Mouse (Mus musculus) retina, adult 2 months (tissue): ENCODE measurements around the gene Spata46.

ENCODE experiments used
- DNase-seq: peaks from one replicate; pipeline ENCODE4 v3.0.0-alpha.2; 2012; ENCODE audit warnings: low read depth, low spot score

Gene Spata46

DNA sequence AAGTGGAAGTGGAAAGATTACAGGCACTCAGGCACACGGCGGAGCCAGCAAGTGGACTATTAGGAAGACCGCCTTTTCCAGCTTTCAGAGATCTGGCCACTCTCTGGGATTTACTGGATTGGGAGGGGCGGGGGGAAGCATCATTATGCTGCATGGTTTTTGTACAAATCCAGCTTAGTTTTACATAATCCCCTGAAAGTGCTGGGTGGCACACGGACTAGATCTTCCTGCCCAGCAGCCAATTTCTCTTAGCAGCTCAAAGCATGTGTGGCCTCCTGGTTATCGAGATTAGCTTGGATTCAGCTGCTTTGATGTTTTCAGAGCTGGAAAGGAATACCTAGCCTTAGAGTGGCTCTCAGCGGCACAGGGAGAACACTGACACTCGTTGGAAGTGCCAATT lies 34.5 kb downstream of the Spata46 start:
- peak; percentile 9 for DNase-seq

DNA sequence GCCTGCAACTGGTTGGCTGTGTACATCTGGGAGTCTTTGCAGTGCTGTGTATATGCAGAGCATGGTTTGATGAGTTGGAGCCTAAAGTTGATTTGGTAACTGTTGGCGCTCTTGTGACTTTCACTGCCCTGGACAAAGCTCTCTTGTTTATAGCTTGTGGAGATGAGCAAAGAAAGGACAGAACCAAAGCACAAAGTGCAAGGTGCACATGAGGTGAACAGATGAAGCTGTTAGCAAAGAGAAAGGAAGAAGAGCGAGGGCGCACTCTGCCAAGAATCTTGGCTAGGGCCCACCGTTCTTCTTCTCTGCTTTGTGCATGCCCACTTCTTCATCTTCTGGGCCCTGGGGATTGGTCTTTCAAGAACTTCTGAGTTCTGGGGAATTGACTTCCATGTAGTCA lies 35.3 kb downstream of the Spata46 start:
- DNase-seq: no peak

DNA sequence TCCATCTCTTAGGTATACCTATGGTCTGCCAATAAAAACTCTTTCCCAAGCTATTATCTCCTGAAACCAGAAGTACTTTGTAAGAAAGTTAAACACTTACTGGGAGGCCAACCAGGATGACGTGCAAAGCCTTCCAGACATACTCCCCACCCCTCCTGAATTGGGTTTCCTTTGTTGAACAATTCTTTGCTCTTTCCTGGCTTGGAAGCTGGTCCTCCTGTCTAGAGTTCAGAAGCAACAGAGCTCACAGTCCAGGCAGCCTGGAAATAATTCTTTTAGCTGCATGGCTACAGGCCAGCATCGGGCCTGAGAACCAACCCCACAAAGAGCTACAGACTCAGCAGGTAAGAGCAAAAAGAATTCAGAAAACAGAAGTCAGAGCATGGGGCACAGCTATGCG lies 37.7 kb downstream of the Spata46 start:
- no peak for DNase-seq

DNA sequence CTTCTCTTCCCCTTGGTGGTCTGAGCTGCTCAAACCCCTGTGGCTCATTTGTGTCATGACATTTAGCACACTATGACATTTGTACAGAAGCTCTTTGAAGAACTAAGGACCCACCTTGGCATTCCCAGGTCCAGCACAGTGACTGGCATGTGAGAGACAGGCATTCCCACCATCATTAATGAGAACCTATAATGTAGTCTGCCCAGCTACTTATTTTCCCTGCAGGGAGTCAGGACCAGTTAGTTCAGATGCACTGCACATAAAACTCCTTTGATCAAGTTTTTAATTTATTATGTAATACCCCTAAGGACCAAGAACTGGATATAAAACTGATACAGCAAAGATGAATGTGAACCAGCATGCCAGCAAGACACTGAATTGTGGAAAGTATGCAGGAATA lies 42.5 kb downstream of the Spata46 start:
- DNase-seq: no peak

DNA sequence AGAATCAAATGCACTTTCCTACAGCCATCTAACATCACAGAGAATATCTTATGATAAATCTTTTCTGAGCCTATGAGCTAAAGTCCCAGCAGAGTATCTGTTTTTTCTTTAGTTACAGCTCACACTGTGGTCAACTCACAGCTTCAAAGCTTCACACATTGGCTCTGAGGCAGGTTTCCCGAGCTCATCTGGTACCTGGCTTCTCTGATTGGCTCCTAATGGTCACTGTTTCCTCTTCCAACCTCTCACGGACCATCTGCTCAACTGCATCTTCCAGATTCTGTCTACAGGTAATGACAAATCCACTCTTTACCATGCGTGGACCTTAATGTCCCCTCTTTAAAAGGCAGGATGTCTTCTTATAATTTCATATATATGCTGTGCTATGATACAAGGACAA lies 44.7 kb downstream of the Spata46 start:
- no peak for DNase-seq

DNA sequence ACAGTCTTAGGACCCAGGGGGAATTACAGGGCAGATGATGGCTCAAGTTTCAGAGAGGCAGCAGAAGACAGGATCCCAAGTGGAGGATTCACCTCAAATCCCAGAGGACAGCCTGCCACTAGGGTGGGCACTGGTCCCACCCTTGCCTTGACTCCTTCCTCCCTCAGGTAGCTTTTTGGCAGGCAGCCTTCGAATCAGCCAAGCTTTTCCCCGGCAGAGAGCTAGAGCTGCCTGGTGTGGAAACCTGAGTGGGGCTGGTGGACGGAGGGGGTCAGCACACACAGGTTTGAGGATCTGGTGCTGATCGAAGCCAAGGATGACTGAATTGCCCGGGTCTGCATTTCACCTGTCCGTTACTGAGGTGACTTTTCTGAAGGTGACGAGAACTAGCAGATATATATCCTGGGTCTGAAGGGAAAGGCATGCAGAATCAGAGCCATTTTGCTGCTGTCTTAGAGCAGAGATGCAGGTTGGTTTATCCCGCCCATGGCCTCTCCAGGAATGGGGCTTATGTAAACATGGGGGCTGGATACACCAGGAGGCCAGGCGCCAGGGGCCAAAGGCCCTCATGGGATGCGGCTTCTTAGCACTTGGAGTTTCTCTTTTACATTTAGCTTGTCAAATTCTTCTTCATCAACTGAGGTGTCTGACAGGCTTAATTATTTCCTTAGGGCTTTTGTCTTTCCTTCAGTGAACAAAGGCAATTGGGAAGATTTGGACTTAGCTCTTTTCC lies 51.7 kb downstream of the Spata46 start:
- DNase-seq: no peak
